Mouse (Mus musculus) cerebellum, adult 2 months (tissue): ENCODE results near the gene Foxp1.

Source experiments
- CTCF ChIP-seq: fragments of 200-500 bp; IDR thresholded peaks from 2 replicates; pipeline ENCODE4 v1.5.1; 2011; ENCODE audit warnings: low read depth, mild to moderate bottlenecking, control low read depth, low read length, moderate library complexity, borderline replicate concordance; ENCODE audit not compliant: insufficient read depth
- POLR2A ChIP-seq: fragments of 200-500 bp; IDR thresholded peaks from 2 replicates; pipeline ENCODE4 v1.6.1; 2011; ENCODE audit warnings: low read length, control low read depth, borderline replicate concordance; ENCODE audit not compliant: insufficient read depth

GRCm38 (mm10) chr6:99527457-99528105, 5.1 kb upstream of the Foxp1 start:
- TF ChIP-seq CTCF (no peak), POLR2A (no peak)
